Mouse (Mus musculus) embryo, embryonic 10.5 days (tissue): ENCODE data around the gene Zdhhc22.
A peak's percentile ranks its signal among the peaks of the same experiment; 100 is the strongest.

Experiments used
- DNase-seq: peaks from one replicate; pipeline ENCODE4 v3.0.0-alpha.2; 2015; ENCODE audit warnings: low spot score

Gene Zdhhc22

DNA sequence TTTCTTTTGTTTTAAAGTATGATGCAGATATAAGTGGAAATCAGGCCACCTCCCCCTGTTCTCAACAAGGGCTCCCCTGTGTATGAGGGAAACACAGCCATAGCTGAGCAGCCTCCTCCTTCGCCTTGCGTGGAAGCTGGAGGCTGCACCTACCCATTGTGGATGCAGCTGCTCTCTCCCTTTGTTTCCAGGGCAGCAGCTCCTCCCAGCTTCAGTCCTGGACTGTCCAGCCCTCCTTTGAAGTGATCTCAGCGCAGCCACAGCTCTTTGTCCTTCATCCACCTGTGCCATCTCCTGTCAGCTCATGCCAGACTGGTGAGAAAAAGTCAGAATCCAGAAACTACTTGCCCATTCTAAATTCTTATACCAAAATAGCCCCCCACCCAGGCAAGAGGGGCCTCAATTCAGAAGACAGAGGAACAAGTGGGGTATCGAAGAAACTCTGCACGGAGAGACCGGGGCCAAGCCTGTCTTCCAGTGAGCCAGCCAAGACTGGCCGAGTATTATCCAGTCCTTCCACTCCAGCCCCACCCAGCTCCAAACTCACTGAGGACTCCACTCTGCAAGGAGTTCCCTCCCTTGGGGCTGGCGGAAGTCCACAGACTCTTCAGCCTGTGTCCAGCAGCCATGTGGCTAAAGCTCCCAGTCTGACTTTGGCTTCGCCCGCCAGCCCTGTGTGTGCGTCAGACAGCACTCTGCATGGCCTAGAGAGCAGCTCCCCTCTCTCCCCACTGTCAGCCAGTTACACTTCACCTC, 28.5 kb downstream of the Zdhhc22 start:
- DNase-seq: no peak

DNA sequence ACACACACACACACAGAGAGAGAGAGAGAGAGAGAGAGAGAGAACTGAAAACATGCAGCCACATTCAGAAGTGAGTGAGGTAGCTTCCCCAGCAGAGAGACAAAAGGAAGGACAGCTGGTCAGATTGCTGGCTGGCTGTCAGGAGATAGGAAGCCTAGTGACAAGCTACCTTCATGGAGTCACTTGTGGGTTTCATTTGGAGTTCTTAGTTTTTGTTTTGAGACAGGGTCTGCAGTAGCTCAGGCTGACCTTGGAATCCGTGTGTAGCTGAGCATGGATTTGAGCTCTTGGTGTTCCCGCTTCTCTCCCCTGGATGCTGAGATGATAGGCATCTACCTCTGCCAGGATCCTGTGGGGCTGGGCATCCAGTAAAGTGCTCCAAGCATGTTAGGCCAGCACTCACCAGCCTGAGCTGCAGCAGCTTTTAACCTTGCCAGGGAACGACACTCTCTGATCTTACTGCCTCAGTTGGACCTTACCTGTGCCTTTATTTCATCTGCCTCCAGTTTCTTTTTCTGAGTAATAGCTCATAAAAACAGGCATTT, 29.4 kb downstream of the Zdhhc22 start:
- no peak for DNase-seq

DNA sequence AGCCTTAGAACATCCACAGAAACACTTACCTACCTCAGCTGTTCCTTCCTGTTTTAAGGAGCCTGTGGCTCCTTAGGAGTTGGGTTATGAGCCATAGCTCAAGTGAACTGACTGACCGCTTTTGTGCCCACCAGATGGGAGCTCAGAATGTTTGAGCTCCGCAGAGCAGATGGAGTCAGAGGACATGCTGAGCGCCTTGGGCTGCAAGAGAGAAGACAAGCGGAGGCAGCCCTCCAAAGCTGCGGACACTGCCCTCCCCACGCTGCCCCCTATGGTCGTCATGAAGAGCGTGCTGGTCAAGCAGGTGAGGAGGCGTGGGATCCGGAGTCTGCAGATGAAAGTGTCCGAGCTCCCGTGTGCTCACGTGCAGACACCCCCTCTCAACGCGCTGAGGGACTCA, 30.1 kb downstream of the Zdhhc22 start:
- no peak for DNase-seq

DNA sequence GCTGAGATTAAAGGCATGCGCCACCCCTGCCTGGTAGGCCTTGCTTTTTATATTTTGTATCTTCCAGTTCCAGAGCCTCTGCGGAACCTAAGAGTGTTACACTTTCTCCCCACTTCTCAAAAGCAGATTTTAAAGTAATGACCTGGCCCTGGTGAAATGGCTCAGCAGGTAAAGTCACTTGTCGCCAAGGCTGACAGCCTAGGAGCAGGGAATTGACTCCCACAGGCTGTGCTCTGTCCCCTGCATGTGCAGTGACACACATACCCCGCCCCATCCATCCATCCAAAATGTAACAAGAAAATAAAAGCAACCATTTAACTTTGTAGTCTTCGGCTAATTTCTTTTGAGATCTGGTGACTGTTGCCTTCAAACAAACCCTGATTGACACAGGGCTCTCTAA, 30.6 kb downstream of the Zdhhc22 start:
- DNase-seq: no peak

DNA sequence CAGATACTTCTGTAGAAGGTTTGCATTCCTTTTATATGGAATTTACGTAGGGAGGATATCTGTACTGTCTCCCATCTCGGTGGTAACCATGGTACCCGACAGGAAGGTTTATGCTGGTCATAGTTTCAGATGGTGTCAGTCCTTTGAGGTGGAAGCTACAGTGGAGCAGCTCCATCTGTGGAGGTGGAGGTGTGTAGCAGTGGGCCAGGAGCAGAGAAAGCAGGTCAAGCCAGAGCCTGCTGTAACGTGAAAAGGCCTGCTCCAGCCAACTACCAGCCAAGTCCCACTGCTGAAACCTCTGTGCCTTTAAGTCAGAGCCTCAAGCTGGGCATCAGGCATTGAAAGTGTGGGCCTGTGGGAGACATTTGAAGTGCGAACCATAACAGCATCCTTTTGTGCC, 31.7 kb downstream of the Zdhhc22 start:
- DNase-seq: no peak

DNA sequence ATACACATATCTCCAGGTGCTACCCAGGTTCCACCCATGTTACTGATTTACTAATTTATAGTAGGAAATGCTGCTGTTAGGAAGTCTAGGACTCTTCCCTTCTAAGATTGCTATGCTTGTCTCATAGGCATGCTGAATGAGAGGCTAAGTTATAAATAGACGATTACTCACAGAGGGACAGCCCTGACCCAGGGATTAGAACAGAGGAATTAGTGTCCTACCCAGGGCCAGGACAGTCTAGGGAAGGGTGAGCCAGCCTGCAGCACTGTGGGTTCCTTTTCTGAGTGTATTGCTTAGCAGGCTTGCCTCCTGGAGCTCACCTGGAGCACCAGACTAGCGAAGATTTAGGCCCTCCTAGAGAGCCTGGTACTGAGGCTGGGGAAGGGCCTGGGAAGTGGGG, 34.3 kb downstream of the Zdhhc22 start:
- no peak for DNase-seq

DNA sequence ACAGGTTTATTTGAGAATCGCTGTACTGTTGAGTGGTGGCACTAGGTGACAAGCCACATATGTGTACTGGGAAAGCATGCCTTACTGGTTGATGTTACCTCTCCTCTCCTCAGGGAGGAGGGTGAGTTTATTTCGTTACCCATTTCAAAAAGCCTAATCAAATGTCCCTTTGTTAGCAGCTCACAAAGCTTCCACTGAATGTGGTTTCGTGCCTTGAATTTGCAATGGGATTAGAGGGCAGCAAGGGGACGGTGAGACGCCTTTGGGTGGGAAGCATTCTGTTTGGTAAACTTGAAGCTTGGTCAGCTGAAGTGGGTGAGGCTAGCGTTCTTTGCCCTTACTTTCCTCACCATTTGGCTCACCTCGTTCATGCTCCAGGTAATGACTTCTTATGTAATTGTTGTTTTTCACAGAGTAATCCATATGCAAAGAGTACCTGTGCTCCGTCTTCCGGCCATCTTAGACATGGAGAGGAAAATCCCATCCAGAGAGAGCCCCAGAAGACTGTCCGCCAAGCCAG, 37.8 kb downstream of the Zdhhc22 start:
- no peak for DNase-seq

DNA sequence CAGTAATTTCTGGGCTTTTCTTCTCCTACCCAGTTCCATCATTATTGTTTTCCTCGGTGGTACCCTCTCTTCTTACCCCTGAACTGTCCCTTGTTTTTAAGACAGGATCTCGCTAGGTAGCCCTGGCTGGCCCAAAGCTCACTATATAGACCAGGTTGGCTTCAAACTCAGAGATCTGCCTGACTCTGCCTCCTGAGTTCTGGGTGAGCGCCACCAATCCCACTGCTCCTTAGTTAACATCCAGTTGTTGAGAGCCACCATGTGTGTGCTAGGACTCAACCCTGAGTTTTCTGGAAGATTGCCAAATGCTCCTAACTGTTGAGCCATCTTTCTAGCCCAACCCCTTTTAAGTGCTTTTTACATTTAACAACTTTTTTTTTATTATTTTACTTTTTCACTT, 39.3 kb downstream of the Zdhhc22 start:
- DNase-seq: no peak

DNA sequence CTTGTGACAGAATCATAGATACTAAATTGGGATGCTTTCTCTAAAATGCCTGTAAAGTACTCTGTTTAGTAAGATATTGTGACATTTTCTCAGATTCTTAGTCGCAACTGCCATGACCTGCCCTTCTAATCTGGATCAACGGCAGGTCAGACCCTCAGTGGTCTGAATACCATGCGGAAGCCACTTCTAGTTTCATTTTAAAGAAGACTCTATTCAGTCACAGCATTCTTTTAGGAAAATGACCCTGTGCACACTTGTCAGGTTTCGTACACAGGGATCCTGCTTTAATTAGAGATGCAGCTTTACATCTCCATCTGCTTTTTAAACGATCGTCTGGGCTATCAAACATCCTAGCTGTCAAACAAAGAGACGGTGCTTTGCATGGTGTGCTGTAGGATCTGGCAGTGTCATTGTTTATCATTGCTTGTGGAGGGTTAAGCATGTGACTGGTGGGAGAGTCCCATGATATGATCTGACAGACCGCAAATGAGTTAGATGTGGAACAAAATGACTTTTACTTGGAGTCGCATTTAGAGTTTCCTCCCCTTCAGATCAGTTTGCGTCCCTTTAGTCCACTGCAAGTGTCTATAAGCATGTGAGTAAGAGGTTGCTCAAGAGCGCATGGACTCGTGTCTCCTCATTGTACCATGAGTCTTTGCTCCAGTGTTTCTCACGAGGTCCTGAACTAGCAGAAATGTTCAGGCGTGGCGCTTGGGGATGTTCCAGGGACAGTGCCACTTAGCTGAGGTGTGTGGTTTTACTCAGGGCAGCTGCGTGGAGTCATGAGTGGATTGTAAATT, 39.9 kb downstream of the Zdhhc22 start:
- DNase-seq: no peak

DNA sequence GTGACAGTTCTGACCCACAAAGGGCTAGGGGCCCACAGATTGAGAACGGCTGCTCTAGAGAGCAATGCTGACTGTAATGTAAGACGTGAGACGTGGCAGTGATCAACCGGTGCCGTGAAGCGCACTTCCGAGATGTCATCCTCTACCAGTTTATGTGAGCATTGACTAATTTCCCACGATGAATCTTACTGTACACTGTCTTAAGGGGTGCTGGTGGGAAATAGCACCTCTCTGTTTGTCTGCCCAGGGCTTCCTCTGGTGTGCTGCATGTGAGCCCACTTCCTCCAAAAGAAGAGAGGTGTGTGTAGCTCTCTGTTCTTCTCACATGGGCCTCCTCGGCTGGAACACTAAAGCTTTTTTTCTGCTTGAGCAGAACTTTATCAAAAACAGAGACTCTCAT, 40.7 kb downstream of the Zdhhc22 start:
- no peak for DNase-seq

DNA sequence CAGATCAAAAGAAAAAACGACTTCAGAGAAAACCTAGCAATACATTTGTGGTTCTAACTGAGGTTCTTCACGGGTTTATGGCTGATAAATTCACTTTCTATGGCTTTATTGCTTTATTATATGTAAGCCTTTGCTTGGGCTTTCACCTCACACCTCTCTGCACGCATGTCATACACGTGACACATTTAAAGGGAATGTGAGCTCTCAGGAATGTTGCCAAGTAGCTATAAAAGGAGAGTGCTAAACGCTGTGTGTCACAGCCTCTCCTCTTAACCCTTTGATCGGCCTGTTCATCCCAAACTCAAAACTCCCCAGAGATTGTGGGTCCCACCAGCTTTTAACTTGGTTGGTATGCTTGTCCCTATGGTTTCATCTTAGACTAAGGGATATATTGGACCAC, 41.6 kb downstream of the Zdhhc22 start:
- DNase-seq: no peak

DNA sequence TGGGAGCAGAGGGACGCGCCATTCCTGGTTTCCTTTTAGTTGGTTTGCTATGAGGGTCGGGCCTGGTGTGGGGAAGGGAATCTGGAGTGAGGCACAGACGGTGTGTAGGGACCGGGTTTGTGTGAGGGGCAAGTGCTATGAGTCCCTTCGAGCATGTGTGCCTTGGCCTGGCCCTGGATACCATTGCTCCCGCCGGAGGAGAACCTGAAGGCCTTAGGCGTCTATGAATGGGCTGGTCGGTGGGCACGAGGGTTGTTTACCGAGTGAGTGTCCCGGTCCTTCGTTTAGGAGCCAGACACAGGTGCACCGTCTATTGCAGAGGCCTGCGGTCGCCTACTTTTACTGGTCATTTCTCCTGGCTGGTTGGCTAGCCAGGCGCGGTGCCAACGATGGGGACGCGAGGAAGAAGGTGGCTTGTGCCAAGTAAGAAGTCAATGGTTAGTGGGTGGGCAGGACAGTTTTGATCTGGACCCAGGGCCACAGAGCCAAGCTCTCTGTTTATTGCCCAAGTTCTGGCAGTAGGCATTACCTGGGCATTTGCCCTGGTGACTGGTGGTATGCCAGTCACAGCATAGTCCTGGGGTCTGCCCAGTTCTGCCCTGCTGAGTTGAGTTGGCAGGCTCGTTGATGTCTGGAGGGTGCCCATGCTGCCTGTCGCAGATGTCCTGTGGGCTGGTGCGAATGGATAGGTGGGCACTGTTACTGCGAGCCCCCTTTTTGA, 42.4 kb downstream of the Zdhhc22 start:
- DNase-seq: no peak

DNA sequence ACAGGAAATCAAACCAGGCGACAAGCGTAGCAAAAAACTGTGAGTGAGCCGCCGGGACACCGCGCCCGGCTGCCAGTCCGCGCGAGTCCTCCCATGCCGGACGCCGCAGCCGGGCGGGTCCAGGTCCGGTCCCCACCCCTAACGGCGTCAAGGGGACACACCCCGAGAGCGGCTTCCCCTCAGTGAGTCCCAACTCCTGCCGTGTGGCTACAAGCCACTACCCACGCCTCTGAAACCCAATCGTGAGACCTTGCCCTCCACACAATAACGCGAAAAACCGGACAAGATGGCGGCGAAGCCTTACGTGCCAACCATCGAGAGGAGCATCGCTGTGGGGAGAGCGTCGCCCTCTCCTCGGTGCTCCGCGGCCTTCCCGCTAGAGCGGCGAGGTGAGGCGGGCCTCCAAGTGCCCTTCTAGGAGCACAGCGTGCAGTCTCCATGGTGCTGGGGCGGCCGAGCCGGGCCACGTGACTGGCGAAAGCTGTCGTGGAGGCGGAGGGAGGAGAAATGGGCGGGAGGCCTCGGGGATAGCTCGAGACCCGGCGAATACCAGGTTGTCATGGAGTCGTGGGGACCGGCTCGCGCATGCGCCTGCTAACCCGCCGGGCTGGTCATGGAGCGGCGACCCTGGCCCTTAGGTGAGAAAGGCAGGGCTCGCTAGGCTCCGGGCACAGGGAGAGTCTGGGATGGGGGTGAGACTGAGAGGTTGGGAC, 43.2 kb downstream of the Zdhhc22 start, which contains the start of gene Cipc:
Gene Cipc, plus strand, starts transcription at position 182 of the 713 bp plus-strand sequence.
- peak; percentile 99 for DNase-seq

DNA sequence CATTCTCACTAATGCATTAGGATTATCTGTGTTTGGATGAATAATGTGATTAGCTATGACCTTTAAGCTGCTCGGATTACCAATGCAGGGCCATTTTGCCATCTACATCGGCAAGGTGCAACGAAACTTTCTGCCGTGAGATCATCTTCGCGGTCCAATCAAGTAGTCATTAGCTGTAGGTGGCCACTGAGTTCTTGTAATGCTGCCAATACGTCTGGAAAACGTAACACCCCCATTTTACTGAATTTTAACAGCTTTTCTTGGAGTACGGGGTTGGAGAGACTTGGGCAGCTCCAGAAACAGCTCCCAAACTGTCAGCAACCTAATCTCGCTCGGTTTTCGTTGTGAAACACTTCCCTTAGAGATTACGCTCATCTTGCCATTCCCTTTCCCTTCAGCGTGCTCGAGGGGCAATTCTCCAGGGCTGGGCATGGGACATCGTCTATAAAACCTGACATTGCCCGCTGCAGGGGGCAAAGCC, 43.9 kb downstream of the Zdhhc22 start:
- peak; percentile 64 for DNase-seq

DNA sequence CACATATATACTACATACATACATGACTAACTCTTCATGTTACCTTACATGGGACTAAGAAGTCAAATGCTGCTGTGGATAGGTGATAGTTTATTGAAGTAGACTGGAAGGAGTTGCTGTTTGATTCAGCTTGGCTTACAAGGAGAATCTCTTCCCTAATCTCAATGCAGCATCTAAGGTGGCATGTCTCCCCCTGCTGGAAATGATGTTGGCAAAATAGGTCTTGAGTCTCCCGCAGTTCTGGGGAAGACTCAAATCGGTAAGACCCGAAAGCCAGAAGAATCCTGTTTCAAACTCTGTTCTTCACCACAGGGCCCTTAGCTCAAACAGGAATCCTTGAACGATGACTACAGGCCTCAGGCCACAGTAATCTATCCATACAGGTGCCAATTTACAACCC, 45.1 kb downstream of the Zdhhc22 start:
- peak; percentile 93 for DNase-seq

DNA sequence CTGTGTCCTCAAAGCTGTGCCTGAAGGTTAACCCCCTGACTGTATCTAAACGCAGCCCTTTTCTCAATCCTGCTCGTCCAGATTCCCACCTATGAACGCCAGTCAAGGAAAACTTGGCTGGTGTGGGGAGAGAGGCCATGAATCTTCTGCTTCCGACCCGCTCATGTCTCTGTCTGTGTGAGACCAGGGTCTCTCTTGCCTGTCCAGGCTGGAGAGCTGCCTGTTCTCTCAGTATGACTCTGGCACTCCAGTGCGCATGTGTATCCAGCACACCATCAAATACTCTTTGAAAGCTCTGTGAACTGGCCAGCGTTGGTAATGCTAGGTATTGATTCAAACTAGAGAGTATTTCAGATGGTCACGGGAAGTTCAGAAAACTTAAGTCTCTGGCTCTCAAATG, 46.8 kb downstream of the Zdhhc22 start:
- DNase-seq: no peak

DNA sequence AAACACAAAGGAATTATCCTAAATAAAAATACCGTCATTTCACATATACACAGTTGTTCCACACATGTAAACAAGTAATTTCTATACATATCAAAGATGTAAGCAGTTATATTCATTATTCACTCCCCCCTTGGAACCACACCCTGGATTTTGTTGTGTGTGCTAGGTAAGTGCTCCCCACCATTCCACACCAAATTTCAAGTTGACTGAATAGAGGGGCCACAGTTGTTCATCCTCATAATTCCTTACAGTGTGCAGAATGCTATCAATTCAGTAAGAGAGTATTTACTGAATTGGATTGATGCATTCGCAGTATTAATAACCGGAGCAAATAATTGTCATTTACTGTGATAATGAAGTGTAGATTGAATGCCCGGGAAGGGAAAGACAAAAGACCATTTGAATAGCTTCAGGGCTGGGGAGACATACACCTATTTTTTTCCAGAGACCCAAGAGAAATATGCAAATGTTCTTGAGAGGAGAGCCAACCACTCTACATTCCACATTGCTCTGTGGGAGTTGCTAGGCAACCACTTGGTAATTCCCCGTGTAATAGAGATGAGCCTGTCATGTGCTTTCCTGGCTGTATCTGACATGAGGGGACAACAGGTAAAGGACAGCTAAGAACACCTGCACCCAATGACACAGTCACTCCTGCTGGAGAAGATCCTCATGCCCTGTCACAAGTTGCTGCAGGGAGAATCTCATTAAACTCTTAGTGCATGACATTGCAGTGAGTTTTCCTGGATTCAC, 48.3 kb downstream of the Zdhhc22 start:
- DNase-seq: peak; percentile 78

DNA sequence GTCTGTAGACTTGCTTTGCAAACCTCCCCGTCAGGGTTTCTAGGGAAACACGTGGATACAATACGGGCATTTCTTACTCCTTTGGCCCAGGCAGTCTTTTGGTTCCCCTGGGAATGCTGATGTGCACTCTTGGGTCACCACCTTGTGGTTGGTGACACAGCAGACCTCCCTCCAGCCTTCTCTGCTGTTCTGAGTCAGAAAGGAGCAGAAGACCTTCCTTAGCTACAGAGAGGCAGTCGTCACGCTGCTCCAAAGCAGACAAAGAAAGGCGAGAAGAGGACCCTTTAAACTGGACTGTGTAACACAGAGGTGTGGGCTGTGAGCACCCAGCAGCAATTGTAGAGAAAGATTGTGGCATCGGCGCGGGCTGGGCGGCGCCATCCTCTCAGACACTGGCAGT, 49.1 kb downstream of the Zdhhc22 start:
- peak; percentile 46 for DNase-seq

DNA sequence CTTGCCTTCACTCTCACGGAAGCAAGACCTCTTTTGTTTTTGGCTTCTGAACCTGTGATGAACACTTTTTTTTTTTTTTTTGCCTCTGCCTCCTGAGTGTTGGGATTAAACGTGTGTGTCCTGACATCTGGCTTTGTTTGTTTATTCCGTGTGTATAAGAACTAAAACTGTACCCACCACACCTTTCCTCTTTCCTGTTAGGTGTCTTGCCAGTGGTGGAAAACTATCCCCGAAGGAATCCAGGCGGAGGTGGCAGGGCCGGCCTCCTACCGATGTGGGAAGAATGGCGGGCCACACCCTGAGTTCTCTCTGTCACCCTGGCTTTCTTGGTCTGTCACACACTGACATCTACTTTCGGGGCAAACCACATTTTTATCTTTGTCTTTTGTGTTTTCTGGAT, 51.7 kb downstream of the Zdhhc22 start:
- DNase-seq: no peak

DNA sequence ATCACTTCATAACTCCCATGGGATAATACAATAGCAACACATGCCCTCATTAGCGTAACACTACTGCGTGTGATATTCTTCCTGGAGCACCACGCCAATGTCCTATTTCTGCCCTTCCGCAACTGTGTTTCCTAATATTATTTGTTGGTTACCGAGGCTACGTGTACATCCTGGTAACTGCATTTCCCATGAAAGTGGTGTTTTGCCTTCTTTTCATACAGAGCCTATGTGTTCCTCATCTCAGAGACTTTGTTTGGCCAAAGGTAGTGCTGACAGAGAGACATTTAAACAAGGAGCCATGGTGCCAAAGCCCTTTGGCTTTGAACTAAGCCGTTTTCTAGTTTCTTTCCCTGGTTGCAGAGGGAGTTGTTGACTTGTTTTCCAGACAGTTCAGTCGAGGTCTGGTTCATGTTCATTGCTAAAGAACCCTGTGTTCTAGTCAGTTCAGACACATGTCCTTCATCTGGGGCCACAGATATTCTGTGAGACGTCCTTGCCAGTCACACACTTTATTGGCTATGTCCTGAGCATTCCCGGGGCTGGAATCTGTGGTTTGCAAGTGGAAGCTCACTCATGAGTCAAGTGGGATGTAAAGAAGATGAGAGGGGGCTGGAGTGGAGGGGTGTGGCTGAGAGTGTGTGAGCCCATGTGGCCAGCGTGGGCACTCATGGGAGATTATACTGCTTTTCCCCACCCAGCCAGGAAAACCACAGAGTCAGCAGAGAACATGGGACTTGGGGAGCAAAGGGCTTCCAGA, 53.5 kb downstream of the Zdhhc22 start:
- no peak for DNase-seq
